Mouse (Mus musculus) erythroblast, adult 5-6 weeks (primary cell): ENCODE data around the gene Lyst. TPM values are rescaled to one million over a fixed set of nuclear protein-coding genes. Genes with fewer than 3 reads are reported as not detected.
A peak's percentile ranks its signal among the peaks of the same experiment; 100 is the strongest.
"Not testable (repeated sequence)": the region's sequence is repeated elsewhere in the genome, so short reads cannot be mapped to it uniquely, and the experiment has no call there.

Source experiments
- ATAC-seq: replicated peaks from 2 replicates; pipeline ENCODE4 v1.8.0; 2016; ENCODE audit warnings: moderate number of reproducible peaks, mild to moderate bottlenecking, moderate TSS enrichment, inconsistent platforms; ENCODE audit not compliant: poor library complexity, low FRiP score, severe bottlenecking
- total RNA-seq, 2 experiments: library from RNA; stranded (forward) in 1 of 2; stranded (reverse) in 1 of 2; fragments of 150-400 nt in 1 of 2; fragments of 200-764, 138-1000 nt in 1 of 2; gene quantifications; 2 replicates each; pipeline versions ENCODE4 v1.2.3 to v1.2.4; 2015 to 2017; ENCODE audit warnings: low replicate concordance in 2 of 2

Lyst gene
- total RNA-seq (2015; ENCODE audit: low replicate concordance) (24.9 and 33.0 TPM in 2 replicates), total RNA-seq (2017; ENCODE audit: low replicate concordance) (22.3 and 30.8 TPM in 2 replicates)

DNA sequence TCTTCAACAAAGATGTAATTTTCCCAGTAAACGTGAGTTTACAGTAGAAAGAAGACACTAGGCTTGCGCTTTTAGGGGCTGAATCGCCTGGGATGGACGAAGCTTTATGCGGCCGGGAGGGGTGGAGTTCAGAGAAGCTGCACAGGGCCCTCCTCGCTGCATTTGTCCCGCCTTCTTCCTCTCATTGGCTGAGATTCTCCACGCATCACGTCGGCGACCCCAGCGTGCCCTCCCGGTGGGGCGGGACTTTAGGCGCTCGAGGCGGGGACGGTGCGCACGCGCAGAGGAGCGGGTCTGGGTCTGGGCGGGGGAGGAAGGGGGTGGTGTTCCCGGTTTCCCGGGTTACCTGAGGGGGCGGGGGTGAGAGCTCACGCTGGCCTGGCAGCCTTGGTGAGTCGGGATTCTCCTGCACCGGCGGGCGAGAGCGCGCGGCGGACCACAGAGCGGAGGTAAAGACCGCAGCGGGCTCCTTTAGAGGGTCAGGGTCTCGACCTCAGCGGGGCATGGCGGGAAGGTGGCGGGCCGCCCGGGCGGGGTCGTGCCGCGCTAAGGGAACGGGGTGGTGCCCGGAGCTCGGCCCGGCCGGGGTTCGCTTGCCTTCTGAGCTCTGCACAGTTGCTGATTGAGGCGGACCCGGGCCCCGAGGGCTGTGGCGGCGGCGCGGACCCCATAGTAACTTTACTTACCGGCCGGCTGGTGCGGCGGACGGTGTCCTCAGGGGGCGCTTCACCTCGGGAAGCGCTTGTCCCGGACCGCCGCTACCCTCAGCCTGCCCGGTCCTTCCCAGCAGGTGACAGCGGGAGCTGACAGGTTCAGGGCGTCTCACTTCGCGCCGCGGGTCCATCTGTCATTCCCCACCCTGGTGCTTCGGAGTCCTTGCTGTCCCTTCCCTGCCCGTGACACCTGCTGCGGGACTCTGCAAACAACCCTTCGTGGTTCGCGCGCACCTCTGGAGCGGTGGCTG, at the start of gene Lyst:
TSS of gene Lyst (plus strand) at position 350 of the 964 bp plus-strand sequence.
- ATAC-seq = peak; percentile 100

GRCm38 (mm10) chr13:13543073-13543472, 47.1 kb upstream of the Lyst start:
- ATAC-seq = not testable (repeated sequence)

DNA sequence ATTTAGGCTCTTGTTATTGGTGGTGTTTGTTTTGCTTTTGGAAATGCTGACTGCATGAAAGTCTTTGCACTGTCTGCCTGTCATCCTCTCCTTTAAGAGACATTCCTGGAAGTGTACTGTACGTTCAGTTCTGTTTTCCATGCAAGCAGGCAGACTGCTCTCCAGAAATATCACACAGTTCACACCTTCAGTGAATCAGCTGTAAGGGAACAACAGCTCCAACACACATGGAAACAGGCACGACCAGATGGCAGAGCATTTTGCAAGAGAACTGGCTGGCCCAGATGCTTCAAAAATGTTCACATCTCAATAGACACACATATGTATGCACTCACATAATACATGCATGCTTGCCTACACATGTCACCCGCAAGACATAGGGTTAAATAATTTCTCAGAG, 43.4 kb upstream of the Lyst start:
- no peak for ATAC-seq

- ATAC-seq = no peak
Measured at GRCm38 (mm10) chr13:13547889-13548288, 42.3 kb upstream of the Lyst start.

DNA sequence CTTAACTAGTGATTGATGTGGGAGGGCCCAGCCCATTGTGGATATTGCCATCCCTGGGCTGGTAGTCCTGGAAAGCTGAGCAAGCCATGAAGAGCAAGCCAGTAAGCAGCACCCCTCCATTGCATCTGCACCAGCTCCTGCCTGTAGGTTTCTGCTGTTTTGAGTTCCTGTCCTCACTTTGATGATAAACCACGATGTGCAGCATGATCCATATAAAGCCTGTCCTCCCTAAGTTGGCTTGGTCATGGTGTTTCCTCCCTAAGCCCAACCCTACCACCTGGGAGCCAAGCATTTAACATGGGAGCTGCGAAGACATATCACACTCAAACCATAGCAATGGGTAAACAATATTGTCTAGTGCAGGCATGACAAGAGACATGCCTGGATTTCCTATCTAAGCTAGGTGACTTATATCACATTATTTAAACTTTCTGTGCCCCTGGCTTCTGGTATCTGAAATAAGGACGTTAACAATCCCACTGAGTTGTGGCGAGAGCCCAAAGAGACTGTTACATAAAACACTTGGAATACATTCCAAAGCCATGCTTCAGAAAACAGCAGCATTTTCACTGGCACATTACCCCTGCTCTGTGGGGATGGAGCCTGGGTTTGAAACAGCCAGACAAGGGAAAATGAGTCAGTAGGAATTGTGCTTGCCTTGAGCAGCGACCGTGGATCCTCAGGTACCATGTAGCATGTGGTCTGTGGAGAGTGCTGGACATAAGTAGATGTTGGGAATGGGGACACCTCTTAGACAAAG, 41.6 kb upstream of the Lyst start:
- no peak for ATAC-seq

DNA sequence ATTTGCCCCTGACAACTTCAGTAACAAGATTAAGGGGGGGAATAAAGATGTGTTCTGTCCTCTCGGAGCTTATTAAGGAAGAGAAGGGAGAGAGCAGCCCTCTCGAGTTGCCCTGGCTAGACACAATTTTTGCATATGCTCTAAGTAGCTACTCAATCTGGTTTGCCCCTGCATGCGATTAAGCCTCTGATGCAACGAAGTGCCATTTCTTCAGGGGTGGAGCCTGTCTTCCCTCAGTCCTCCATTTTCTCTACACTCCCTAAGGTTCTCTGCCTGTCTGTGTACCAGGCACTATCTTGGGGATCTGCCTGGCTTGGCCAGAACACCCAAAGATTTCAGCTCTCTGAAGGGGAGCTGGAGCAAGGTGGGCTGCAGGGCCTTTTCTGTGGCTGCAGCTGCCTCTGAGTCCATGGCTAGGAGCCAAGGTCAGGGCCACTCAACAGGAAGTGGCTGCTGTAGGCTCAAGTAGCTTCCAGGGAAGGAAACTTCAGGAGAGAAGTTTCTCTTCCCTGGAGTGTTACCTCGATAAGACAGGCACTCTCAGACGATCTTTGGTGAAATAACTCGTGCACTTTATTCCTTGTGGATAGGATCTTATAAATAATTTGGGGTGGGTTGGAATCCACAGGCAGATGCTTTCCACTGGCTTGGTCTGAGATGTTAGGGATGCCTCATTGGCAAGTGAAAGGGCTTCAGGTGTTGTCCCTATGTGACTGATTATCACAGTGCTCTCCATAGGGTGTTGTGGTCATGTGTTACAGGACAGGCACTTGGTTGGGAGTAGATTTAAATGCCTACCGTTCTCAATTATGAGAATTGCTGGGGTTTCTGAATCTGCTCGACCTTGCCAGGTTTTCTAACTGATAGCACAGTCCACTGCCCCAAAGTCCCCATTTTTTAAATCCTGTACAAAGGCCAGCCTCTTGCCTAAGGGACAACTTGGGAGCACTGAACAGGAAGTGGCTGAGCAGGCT, 40.2 kb upstream of the Lyst start:
- ATAC-seq = no peak

DNA sequence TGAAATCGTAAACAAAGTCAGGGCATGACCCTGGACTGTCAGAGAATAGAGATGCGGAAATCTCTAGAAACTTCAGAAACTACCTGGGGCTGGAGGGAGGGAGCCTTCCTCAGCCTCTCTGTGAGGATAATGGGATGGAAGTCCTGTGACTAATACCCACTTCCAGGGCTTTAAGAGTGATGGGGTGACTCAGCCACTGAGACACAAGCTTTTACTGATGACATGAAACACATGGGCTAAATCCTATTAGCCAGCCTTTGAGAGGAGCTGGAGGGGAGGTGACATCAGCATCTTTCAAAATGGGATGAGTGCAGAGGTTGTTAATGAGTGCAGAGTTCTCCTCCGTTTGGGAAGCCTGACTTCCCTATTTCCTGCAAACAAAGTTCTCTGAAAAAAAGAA, 38.2 kb upstream of the Lyst start:
- ATAC-seq = no peak

DNA sequence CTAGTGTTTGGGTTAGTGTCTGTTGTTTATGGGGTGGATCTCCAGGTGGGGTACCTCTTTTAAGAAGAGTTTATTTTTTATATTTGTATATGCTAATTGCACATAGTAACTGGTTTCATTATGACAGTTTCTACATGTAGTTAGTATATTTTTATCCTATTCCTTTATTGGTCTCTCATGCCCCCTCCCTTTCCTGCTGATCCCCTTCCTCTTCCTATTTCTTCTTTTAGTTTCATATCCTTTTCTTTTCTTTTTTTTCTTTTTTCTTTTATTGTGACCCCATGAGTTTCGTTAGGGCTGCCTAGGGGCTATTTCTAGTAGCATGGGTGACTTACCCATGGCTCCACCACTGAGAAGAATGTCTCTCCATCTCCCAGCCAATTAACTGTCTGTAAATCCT, 36.5 kb upstream of the Lyst start:
- no peak for ATAC-seq

DNA sequence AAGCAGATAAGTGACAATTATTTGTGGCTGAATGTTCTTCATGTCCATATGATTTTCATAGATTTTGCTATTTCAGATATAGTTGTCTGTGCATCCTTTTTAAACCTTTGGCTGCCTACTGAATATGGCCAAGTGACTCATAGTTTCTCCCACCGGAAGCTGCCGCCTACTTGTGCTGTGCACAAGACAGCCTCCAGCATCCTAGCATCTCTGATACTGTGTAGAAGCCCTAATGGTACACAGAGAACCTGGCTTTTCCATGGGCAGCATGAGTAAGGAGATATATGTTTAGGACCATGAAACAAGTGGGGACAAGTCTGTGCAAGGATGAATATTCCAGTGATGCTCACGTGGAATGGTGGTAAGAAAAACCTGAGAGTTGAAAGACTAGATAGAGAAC, 35.0 kb upstream of the Lyst start:
- ATAC-seq = no peak

GRCm38 (mm10) chr13:13557001-13557743, 33.0 kb upstream of the Lyst start:
- no peak for ATAC-seq

- no peak for ATAC-seq
Measured at GRCm38 (mm10) chr13:13558251-13558650, 31.9 kb upstream of the Lyst start.

GRCm38 (mm10) chr13:13558900-13559299, 31.3 kb upstream of the Lyst start:
- no peak for ATAC-seq

- ATAC-seq = no peak
Measured at GRCm38 (mm10) chr13:13562571-13562970, 27.6 kb upstream of the Lyst start.

- no peak for ATAC-seq
Measured at GRCm38 (mm10) chr13:13564116-13564515, 26.1 kb upstream of the Lyst start.

DNA sequence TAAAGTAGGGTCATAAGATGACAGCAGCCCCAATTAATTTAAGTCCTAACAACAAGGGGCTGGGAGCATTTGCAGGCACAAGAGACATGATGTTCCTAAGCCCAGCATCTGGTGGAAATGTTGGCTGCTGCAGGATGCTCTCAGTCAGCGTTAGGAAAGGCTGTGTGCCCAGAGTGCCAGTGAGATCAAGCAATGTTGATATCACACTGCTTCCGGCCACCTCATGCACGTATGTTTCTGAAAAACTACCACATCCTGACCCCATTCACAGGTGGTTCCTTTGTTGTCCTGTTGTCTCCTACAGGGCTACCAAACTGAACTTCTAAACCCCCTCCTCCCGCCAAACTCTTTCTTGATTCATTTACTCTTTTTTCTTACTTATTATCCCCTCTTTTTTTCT, 25.7 kb upstream of the Lyst start:
- ATAC-seq = no peak

- ATAC-seq = no peak
Measured at GRCm38 (mm10) chr13:13567640-13568039, 22.6 kb upstream of the Lyst start.

GRCm38 (mm10) chr13:13568824-13569223, 21.4 kb upstream of the Lyst start:
- ATAC-seq = no peak

- no peak for ATAC-seq
Measured at GRCm38 (mm10) chr13:13569603-13570002, 20.6 kb upstream of the Lyst start.
